Mouse (Mus musculus) fibroblast of lung, adult 2 months (primary cell): ENCODE measurements at regions not wholly inside any gene's neighbourhood (a gene's known extent, or its start where the extent isn't known, plus 50 kb on each side); places are given as distances from the start of the nearest gene placed in this dataset.

Source experiments
- DNase-seq: peaks from one replicate; pipeline ENCODE4 v3.0.0-alpha.2; 2011; ENCODE audit warnings: low read depth

GRCm38 (mm10) chr6:14046560-14046959 is 175.2 kb upstream of the 2610001J05Rik start:
- no peak for DNase-seq

DNA sequence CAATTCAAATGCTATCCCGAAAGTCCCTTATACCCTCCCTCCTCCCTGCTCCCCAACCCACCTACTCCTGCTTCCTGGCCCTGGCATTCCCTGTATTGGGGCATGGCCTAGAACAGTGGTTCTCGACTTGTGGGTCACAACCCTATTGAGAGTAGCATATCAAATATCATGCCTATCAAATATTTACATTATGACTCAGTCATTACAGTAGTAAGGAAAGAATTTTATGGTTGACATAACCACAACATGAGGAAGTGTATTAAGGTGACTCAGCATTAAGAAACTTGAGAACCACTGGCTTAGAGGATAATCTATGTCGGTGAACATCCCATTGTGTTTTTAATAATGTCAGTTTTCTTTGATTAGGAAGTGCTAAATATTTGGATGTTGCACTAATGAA is 173.3 kb upstream of the 2610001J05Rik start:
- DNase-seq, result no peak

GRCm38 (mm10) chr6:14025898-14026297 is 154.6 kb upstream of the 2610001J05Rik start:
- DNase-seq, result peak; percentile 3

DNA sequence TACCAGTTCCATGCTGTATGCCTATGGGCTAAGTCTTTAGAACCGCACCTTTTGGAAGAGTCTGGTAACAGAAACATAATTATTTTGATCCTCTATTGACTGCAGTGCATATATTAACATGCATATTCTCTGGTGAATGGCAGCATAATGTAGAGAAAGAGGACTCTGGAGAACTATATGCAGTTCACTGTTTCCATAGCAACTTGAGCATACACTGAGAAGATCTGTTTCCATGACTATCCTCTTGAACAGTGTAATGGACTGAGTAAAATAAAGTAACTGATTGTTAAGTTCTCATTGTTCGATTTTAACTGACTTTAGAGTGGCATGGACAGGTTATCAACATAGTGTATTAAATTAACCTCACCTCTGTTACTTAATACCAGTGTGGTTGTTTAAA is 147.6 kb upstream of the 2610001J05Rik start:
- no peak for DNase-seq

- DNase-seq, result no peak
These were observed 111.5 kb upstream of the 2610001J05Rik start for GRCm38 (mm10) chr6:13982606-13983389.

GRCm38 (mm10) chr6:13974710-13975506 is 103.6 kb upstream of the 2610001J05Rik start:
- no peak for DNase-seq

GRCm38 (mm10) chr6:13964471-13964870 is 93.2 kb upstream of the 2610001J05Rik start:
- DNase-seq, result no peak

DNA sequence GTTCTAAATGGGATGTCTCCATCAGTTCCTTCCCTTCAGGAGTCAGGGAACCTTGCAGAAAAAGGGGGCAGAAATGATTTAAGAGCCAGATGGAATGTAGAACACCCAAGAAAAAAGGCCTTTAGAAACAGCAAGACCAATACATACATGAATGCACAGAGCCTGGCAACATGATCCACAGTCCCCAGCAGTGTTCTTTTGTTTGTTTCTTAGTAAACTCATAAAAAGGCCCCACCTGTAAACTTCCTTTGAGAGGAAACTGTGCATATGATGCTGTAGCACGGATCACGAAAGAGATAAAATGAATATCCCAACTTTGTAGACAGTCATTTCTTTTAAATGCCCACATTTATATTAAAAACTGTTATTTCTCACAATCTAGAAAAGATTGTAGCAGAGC is 92.7 kb upstream of the 2610001J05Rik start:
- DNase-seq, result no peak

- no peak for DNase-seq
These were observed 78.3 kb upstream of the 2610001J05Rik start for GRCm38 (mm10) chr6:13949640-13950039.

GRCm38 (mm10) chr6:13920809-13921760 is 49.8 kb upstream of the 2610001J05Rik start:
- no peak for DNase-seq
